Mouse (Mus musculus) megakaryocyte, embryonic 14.5 days (primary cell): ENCODE results near the gene Ikzf3.

Experiments used
- FLI1 ChIP-seq: IDR thresholded peaks from 2 replicates; pipeline ENCODE4 v1.6.1; 2012; ENCODE audit warnings: low read length, inconsistent platforms, mixed read lengths
- GATA1 ChIP-seq: IDR thresholded peaks from 3 replicates; pipeline ENCODE4 v1.6.1; 2012; ENCODE audit warnings: mixed read lengths, low read length, inconsistent platforms, borderline replicate concordance

- TF ChIP-seq GATA1 = no peak
- TF ChIP-seq FLI1 = no peak
Measured at GRCm38 (mm10) chr11:98545711-98546231, at the start of gene Ikzf3.
